Mouse (Mus musculus) spleen, adult 2 months (tissue): ENCODE data around the gene Dll1. TPM values are rescaled to one million over a fixed set of nuclear protein-coding genes. Genes with fewer than 3 reads are reported as not detected.

ENCODE experiments used
- DNase-seq, 2 experiments: peaks; one replicate each; pipeline versions ENCODE4 v3.0.0 to v3.0.0-alpha.2; 2012 to 2021; ENCODE audit warnings: low spot score in 2 of 2, low read depth in 1 of 2
- H3K27ac ChIP-seq: fragments of 200-500 bp; 2 replicates; pipeline ENCODE4 v1.5.1; 2012; ENCODE audit warnings: low read length, inconsistent platforms; ENCODE audit not compliant: insufficient read depth
- H3K27me3 ChIP-seq: fragments of 200-500 bp; 2 replicates; pipeline ENCODE4 v1.6.1; 2012; ENCODE audit warnings: mild to moderate bottlenecking, moderate library complexity, low read length, inconsistent platforms; ENCODE audit not compliant: control insufficient read depth, insufficient read depth
- H3K36me3 ChIP-seq: fragments of 200-500 bp; 2 replicates; pipeline ENCODE4 v1.6.1; 2012; ENCODE audit warnings: mild to moderate bottlenecking, low read length, inconsistent platforms; ENCODE audit not compliant: control insufficient read depth, insufficient read depth
- H3K4me1 ChIP-seq: fragments of 200-500 bp; 2 replicates; pipeline ENCODE4 v1.6.1; 2011; ENCODE audit warnings: inconsistent platforms; ENCODE audit not compliant: control insufficient read depth, insufficient read depth, insufficient read length
- H3K4me3 ChIP-seq: fragments of 200-500 bp; 2 replicates; pipeline ENCODE4 v1.5.1; 2011; ENCODE audit warnings: mild to moderate bottlenecking, inconsistent platforms; ENCODE audit not compliant: insufficient read depth, insufficient read length; ENCODE audit errors: extremely low read depth
- CTCF ChIP-seq: fragments of 200-500 bp; IDR thresholded peaks from 2 replicates; pipeline ENCODE4 v1.5.1; 2011; ENCODE audit warnings: mild to moderate bottlenecking, inconsistent platforms; ENCODE audit not compliant: insufficient read depth, insufficient read length, insufficient replicate concordance; ENCODE audit errors: extremely low read depth
- POLR2A ChIP-seq: fragments of 200-500 bp; IDR thresholded peaks from 2 replicates; pipeline ENCODE4 v1.6.1; 2011; ENCODE audit warnings: low read depth, low read length, inconsistent platforms
- WGBS: fragments of 180-500 bp; shearing (Covaris S2); methylation state at CpG from one replicate; pipeline ENCODE4 v1.1.7; 2018; 5-methylcytosine and 5-hydroxymethylcytosine counted together
- polyA plus RNA-seq: library from polyadenylated mRNA; depleted of rRNA; stranded (reverse); fragments of >200 nt; gene quantifications from 2 replicates; pipeline ENCODE4 v1.2.3, GENCODE M21; 2012; rRNA removed

Gene Dll1
- polyA plus RNA-seq, 1 experiment, result 49.3 TPM

DNA sequence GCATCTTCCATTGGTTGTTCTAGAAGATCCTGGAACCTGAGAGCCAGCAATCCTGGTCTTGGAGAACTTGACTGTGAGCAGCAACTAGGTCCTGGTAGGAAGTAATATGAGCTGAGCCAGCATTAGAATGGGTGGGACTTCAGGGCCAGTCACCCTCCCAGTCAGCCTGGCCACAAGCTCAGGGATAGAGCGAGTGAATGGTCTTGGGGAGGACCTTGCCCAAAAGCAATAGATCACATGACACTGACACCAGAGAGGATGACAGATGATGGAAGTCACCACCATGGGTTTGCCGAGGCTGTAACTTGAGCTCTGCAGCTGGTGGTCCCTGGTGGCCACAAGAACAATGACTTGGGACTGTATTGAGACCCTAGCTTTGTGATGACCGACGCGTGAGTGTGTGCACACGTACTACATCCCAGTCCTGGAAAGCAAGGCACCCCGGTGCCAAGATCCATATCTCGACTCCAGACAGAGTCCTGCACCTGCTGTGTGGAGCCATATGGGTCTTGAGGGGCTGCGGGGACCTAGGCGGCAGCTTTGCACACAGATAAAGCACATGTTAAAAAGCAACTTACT, 46.8 kb downstream of the Dll1 start:
- Histone ChIP-seq H3K27ac (no peak overlapping the region), H3K36me3 (no peaks in the 10 kb centered on the region), H3K27me3 (no peaks in the 10 kb centered on the region), H3K4me1 (no peaks in the 10 kb centered on the region), H3K4me3 (no peak overlapping the region)
- TF ChIP-seq CTCF (no peak), POLR2A (no peak)
- no peak for DNase-seq
- 84% methylated on average over 10 of the region's 10 CpGs for WGBS

DNA sequence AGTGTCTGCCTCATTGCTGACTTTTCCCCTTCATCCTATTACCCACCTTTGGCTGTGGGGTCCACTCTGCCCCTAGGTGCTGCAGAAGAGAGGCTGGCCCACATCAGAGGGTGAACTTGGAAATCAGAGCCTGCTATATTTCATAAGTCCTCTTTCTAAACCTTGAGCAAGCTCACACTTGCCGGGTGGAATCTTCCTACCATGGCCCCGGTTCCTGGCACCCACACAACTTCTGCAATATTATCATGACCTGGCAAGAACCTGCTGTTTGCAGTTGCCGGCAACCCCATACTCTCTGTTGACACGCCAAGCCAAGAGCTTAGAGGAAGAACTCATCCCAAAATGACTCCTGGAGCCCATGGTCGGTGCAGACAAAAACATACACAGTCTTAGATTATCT, 49.6 kb downstream of the Dll1 start:
- 60% methylated on average over 5 of the region's 5 CpGs for WGBS
- TF ChIP-seq CTCF, result no peak
- TF ChIP-seq POLR2A, result no peak
- Histone ChIP-seq H3K27me3 (no peaks in the 10 kb centered on the region), H3K27ac (no peak overlapping the region), H3K4me3 (no peak overlapping the region), H3K36me3 (no peaks in the 10 kb centered on the region), H3K4me1 (no peaks in the 10 kb centered on the region)
- no peak for DNase-seq

DNA sequence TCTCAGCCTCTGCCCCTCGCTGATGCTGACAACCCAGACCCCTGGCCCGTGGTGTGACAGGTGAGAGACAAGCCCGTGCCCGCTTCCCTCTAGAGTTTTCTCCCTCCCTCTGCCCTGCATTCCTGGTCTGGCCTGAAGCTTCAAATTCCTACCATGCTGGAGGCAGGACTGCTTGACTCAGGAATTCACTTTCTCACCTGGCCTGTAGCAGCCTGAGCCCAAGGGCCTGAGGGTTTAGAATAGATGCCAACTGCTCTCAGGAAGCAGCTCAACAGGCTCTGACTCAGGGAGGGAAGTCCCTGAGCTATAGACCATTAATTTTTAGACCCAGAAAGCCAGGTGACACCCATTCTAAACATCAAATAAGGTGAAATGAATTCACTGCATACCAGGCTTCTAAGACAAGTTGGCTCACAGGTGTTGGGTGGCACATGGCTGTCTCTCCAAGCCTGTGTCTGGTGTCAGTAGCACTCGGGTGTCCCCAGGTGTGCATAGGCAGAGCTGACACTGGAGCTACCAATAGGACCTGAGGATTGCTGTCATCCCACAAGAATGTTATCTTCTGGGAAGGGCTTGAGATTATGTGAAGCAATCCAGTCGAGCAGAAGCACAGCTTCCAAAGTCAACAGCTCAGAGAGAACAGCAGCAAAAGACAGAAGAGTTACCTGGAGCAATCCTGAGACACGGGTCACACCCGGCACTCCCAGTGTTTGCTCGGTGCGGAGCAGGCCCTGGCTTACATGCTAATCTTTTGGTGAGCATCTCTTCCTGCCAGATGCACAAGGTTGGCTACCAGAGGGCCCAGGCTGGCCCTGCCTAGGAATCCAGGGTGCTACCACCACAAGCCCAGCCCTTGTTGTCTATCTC, 50.5 kb downstream of the Dll1 start:
- Histone ChIP-seq H3K36me3 (no peaks in the 10 kb centered on the region), H3K27me3 (no peaks in the 10 kb centered on the region), H3K27ac (no peak overlapping the region), H3K4me3 (no peak overlapping the region), H3K4me1 (no peaks in the 10 kb centered on the region)
- TF ChIP-seq CTCF (no peak), POLR2A (no peak)
- 83% methylated on average over 10 of the region's 10 CpGs for WGBS
- DNase-seq, result no peak

- no peak for TF ChIP-seq POLR2A
- no peak for TF ChIP-seq CTCF
- Histone ChIP-seq H3K27me3 (no peaks in the 10 kb centered on the region), H3K27ac (no peak overlapping the region), H3K4me3 (no peak overlapping the region), H3K36me3 (no peaks in the 10 kb centered on the region), H3K4me1 (no peaks in the 10 kb centered on the region)
- no peak for DNase-seq
- WGBS, result 81% methylated on average over 9 of the region's 9 CpGs
Observed at GRCm38 (mm10) chr17:15323191-15323834, 53.4 kb downstream of the Dll1 start.

Other genes starting within 250 kb of the Dll1 start
- 8.4 and 8.5 TPM in 2 replicates for gene Fam120b, start 19.3 kb upstream of the Dll1 start, polyA plus RNA-seq
- gene Psmb1, start 122.9 kb upstream of the Dll1 start, polyA plus RNA-seq, result 38.3 and 63.0 TPM in 2 replicates
- 37.5 and 43.3 TPM in 2 replicates for gene Tbp, start 123.0 kb upstream of the Dll1 start, polyA plus RNA-seq
- gene Pdcd2, start 150.4 kb upstream of the Dll1 start, polyA plus RNA-seq, result 21.7 and 40.1 TPM in 2 replicates
- gene Prdm9, start 187.5 kb upstream of the Dll1 start, polyA plus RNA-seq, result 2.3 and 2.4 TPM in 2 replicates